Mouse (Mus musculus): ENCODE data around the gene Trim8.

The Trim8 gene

GRCm38 (mm10) chr19:46505646-46506371, 4.3 kb downstream of the Trim8 start:
- DNase-seq (ENCODE audit: low read depth): no peak

GRCm38 (mm10) chr19:46506372-46506717, 4.8 kb downstream of the Trim8 start:
- no peak for DNase-seq (ENCODE audit: low read depth)

GRCm38 (mm10) chr19:46507181-46507581, 5.7 kb downstream of the Trim8 start:
- no peak for DNase-seq (ENCODE audit: low read depth)

- no peak for DNase-seq (ENCODE audit: low read depth)
Observed at GRCm38 (mm10) chr19:46507806-46508205, 6.3 kb downstream of the Trim8 start.

GRCm38 (mm10) chr19:46508738-46509137, 7.2 kb downstream of the Trim8 start:
- DNase-seq (ENCODE audit: low read depth): no peak

GRCm38 (mm10) chr19:46509202-46509601, 7.7 kb downstream of the Trim8 start:
- no peak for DNase-seq (ENCODE audit: low read depth)

GRCm38 (mm10) chr19:46509736-46510135, 8.2 kb downstream of the Trim8 start:
- no peak for DNase-seq (ENCODE audit: low read depth)

- no peak for DNase-seq (ENCODE audit: low read depth)
Observed at GRCm38 (mm10) chr19:46510401-46510800, 8.9 kb downstream of the Trim8 start.

- DNase-seq (ENCODE audit: low read depth): no peak
Observed at GRCm38 (mm10) chr19:46510824-46511223, 9.3 kb downstream of the Trim8 start.

GRCm38 (mm10) chr19:46511263-46511662, 9.8 kb downstream of the Trim8 start:
- no peak for DNase-seq (ENCODE audit: low read depth)

GRCm38 (mm10) chr19:46514387-46514786, 12.9 kb downstream of the Trim8 start:
- no peak for DNase-seq (ENCODE audit: low read depth)

GRCm38 (mm10) chr19:46515287-46515821, 13.9 kb downstream of the Trim8 start:
- DNase-seq (ENCODE audit: low read depth): no peak

- no peak for DNase-seq (ENCODE audit: low read depth)
Observed at GRCm38 (mm10) chr19:46516667-46517528, 15.4 kb downstream of the Trim8 start.

GRCm38 (mm10) chr19:46517529-46518351, 16.2 kb downstream of the Trim8 start:
- DNase-seq (ENCODE audit: low read depth): no peak

- DNase-seq (ENCODE audit: low read depth): no peak
Observed at GRCm38 (mm10) chr19:46518352-46518787, 16.9 kb downstream of the Trim8 start.

- no peak for DNase-seq (ENCODE audit: low read depth)
Observed at GRCm38 (mm10) chr19:46518828-46519621, 17.5 kb downstream of the Trim8 start.

GRCm38 (mm10) chr19:46521698-46522097, 20.2 kb downstream of the Trim8 start:
- DNase-seq (ENCODE audit: low read depth): no peak

- DNase-seq (ENCODE audit: low read depth): no peak
Observed at GRCm38 (mm10) chr19:46522433-46523044, 21.0 kb downstream of the Trim8 start.

GRCm38 (mm10) chr19:46523131-46523479, 21.6 kb downstream of the Trim8 start:
- DNase-seq (ENCODE audit: low read depth): no peak

- DNase-seq (ENCODE audit: low read depth): no peak
Observed at GRCm38 (mm10) chr19:46523480-46524151, 22.1 kb downstream of the Trim8 start.
